Mouse (Mus musculus): ENCODE measurements at regions not wholly inside any gene's neighbourhood (a gene's known extent, or its start where the extent isn't known, plus 50 kb on each side); places are given as distances from the start of the nearest gene placed in this dataset.
"Not testable (repeated sequence)": the region's sequence is repeated elsewhere in the genome, so short reads cannot be mapped to it uniquely, and the experiment has no call there.

- H3K9ac ChIP-seq (ENCODE audit: low read depth, low read length): no peak overlapping the region
- no peak for ATAC-seq (ENCODE audit: low FRiP score, low TSS enrichment)
- H3K4me1 ChIP-seq (ENCODE audit: control insufficient read depth, insufficient read depth, low read length): no peaks in the 10 kb centered on the region
- 90% methylated on average over 2 of the region's 2 CpGs for WGBS
- no peaks in the 10 kb centered on the region for H3K27me3 ChIP-seq (ENCODE audit: control insufficient read depth, insufficient read depth, low read length)
- no peak overlapping the region for H3K27ac ChIP-seq (ENCODE audit: low read depth, low read length)
- no peak overlapping the region for H3K4me3 ChIP-seq (ENCODE audit: low read length)
- no peaks in the 10 kb centered on the region for H3K9me3 ChIP-seq (ENCODE audit: control insufficient read depth, low read length)
- H3K4me2 ChIP-seq (replicated peaks; ENCODE audit: low read depth, low read length): no peak overlapping the region
- H3K36me3 ChIP-seq (ENCODE audit: control insufficient read depth, insufficient read depth, low read length): no peaks in the 10 kb centered on the region
Measured at GRCm38 (mm10) chr11:15027213-15027612, 428.1 kb downstream of the Pom121l12 start.

- Histone ChIP-seq H3K4me3 (ENCODE audit: low read length) (no peak overlapping the region), H3K27me3 (ENCODE audit: control insufficient read depth, insufficient read depth, low read length) (no peaks in the 10 kb centered on the region), H3K4me1 (ENCODE audit: control insufficient read depth, insufficient read depth, low read length) (no peaks in the 10 kb centered on the region), H3K4me2 (replicated peaks; ENCODE audit: low read depth, low read length) (no peak overlapping the region), H3K9ac (ENCODE audit: low read depth, low read length) (no peak overlapping the region), H3K36me3 (ENCODE audit: control insufficient read depth, insufficient read depth, low read length) (no peaks in the 10 kb centered on the region), H3K27ac (ENCODE audit: low read depth, low read length) (no peak overlapping the region), H3K9me3 (ENCODE audit: control insufficient read depth, low read length) (no peaks in the 10 kb centered on the region)
- WGBS: 80% methylated on average over 1 of the region's 1 CpGs
- ATAC-seq (ENCODE audit: low FRiP score, low TSS enrichment): no peak
Measured at GRCm38 (mm10) chr11:15042168-15042567, 443.1 kb downstream of the Pom121l12 start.

DNA sequence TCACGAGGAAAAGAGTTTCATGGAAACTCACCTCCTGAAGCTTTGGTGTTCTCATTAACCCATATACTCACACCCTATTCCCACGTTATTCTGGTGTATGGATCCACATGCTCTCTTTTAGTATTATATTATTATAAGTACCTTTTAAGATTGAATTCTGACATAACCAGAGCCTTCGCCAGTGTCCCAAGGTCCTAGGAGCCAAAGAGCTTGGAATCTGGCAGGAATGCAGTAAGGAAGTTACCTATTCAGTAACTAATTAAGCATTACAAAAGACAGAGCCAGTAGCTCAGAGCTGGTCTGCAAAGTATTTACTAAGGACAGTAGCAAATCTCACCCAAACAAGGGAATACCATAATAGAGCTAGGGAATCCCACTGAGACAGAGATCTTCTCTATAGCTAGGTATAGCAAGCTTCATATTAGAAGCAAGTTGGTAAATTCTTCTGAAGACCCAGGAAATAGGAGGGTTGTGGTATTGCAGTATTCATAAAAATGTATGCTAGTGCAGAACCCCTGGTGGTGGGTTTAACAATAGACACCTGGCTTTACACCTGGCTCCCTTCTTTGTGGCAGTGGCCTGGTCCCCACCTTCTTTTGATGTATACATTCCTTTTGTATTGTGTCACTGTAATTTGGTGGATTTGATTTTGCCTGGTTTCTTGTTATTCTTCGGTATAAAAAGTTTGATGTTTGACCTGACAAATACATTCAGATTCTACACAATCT, 490.0 kb downstream of the Pom121l12 start:
- WGBS: 81% methylated on average over 4 of the region's 4 CpGs
- H3K9ac ChIP-seq (ENCODE audit: low read depth, low read length); H3K36me3 ChIP-seq (ENCODE audit: control insufficient read depth, insufficient read depth, low read length); H3K27me3 ChIP-seq (ENCODE audit: control insufficient read depth, insufficient read depth, low read length); ATAC-seq (ENCODE audit: low FRiP score, low TSS enrichment); H3K4me3 ChIP-seq (ENCODE audit: low read length); H3K27ac ChIP-seq (ENCODE audit: low read depth, low read length); H3K4me2 ChIP-seq (replicated peaks; ENCODE audit: low read depth, low read length); H3K4me1 ChIP-seq (ENCODE audit: control insufficient read depth, insufficient read depth, low read length); H3K9me3 ChIP-seq (ENCODE audit: control insufficient read depth, low read length): not testable (repeated sequence)

DNA sequence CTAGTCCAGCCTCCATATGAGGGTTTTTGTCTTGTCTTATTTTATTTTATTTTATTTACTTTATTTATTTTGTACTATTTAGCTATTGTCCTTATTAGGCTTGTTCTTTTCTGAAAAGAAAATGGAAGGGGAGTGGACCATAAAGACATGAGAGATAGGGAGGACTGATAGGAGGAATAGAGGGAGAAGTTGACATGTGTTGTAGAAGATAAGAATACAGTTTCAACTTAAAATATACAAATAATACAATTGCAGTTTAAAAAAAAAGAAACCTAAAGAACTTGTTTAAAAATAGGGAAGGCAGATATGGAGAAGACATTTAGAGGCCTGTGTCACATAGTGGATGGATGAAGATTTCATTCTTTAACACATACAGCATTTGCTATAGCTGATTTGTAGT, 497.8 kb downstream of the Pom121l12 start:
- no peak overlapping the region for H3K27ac ChIP-seq (ENCODE audit: low read depth, low read length)
- H3K9ac ChIP-seq (ENCODE audit: low read depth, low read length): no peak overlapping the region
- no peak overlapping the region for H3K4me2 ChIP-seq (replicated peaks; ENCODE audit: low read depth, low read length)
- ATAC-seq (ENCODE audit: low FRiP score, low TSS enrichment): no peak
- no peaks in the 10 kb centered on the region for H3K27me3 ChIP-seq (ENCODE audit: control insufficient read depth, insufficient read depth, low read length)
- H3K9me3 ChIP-seq (ENCODE audit: control insufficient read depth, low read length): no peaks in the 10 kb centered on the region
- H3K36me3 ChIP-seq (ENCODE audit: control insufficient read depth, insufficient read depth, low read length): no peaks in the 10 kb centered on the region
- H3K4me1 ChIP-seq (ENCODE audit: control insufficient read depth, insufficient read depth, low read length): no peaks in the 10 kb centered on the region
- no peak overlapping the region for H3K4me3 ChIP-seq (ENCODE audit: low read length)

GRCm38 (mm10) chr11:15108046-15108445, 509.0 kb downstream of the Pom121l12 start:
- no peak for ATAC-seq (ENCODE audit: low FRiP score, low TSS enrichment)
- Histone ChIP-seq H3K9ac (ENCODE audit: low read depth, low read length) (no peak overlapping the region), H3K4me1 (ENCODE audit: control insufficient read depth, insufficient read depth, low read length) (no peaks in the 10 kb centered on the region), H3K27ac (ENCODE audit: low read depth, low read length) (no peak overlapping the region), H3K27me3 (ENCODE audit: control insufficient read depth, insufficient read depth, low read length) (no peaks in the 10 kb centered on the region), H3K9me3 (ENCODE audit: control insufficient read depth, low read length) (no peaks in the 10 kb centered on the region), H3K36me3 (ENCODE audit: control insufficient read depth, insufficient read depth, low read length) (no peaks in the 10 kb centered on the region), H3K4me2 (replicated peaks; ENCODE audit: low read depth, low read length) (no peak overlapping the region), H3K4me3 (ENCODE audit: low read length) (no peak overlapping the region)
- 80% methylated on average over 1 of the region's 1 CpGs for WGBS

DNA sequence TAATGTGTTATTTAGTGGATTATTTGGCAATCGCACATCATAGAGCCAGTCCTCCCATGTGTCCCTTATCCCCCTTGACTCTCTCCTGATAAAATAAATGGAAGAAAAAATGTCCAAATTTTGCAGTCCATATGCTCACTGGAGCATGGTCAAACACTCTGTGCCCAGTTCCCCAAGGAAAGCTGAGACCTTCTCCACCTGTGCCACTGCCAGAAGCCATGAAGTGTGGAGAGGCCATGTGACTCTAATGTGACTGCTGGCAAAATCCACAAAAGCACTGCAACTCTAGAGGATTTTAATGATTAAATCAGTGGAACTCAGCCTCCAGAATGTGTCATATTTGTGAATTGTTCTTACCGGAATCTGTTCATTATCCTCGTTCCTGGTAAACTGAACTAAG, 514.5 kb downstream of the Pom121l12 start:
- Histone ChIP-seq H3K36me3 (ENCODE audit: control insufficient read depth, insufficient read depth, low read length) (no peaks in the 10 kb centered on the region), H3K9me3 (ENCODE audit: control insufficient read depth, low read length) (no peaks in the 10 kb centered on the region), H3K27ac (ENCODE audit: low read depth, low read length) (no peak overlapping the region), H3K4me2 (replicated peaks; ENCODE audit: low read depth, low read length) (no peak overlapping the region), H3K27me3 (ENCODE audit: control insufficient read depth, insufficient read depth, low read length) (no peaks in the 10 kb centered on the region), H3K4me3 (ENCODE audit: low read length) (no peak overlapping the region), H3K9ac (ENCODE audit: low read depth, low read length) (no peak overlapping the region), H3K4me1 (ENCODE audit: control insufficient read depth, insufficient read depth, low read length) (no peaks in the 10 kb centered on the region)
- peak; percentile 62; the same call in 1 of the 2 replicates for ATAC-seq (ENCODE audit: low FRiP score, low TSS enrichment)
- WGBS: 83% methylated on average over 3 of the region's 3 CpGs

DNA sequence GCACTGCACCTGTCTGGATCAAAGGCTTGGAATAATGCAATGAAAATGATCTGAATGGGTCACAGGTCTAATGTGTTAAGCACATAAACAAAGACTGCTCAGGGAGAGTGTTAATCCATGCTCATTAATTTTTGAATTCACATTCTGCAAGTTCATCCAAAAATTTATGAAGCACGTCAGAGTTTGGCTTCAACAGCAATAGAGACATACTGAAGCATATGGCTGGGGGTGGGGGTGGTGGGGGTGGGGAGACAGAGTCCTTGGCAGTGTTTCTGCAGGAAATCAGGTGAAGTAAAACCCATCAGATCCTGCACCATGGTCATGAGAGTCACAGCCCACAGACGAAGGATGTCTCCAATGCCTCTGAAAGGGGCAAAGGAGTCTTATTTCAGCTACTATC, 526.7 kb downstream of the Pom121l12 start:
- Histone ChIP-seq H3K9ac (ENCODE audit: low read depth, low read length) (no peak overlapping the region), H3K36me3 (ENCODE audit: control insufficient read depth, insufficient read depth, low read length) (no peaks in the 10 kb centered on the region), H3K27ac (ENCODE audit: low read depth, low read length) (no peak overlapping the region), H3K4me2 (replicated peaks; ENCODE audit: low read depth, low read length) (no peak overlapping the region), H3K4me1 (ENCODE audit: control insufficient read depth, insufficient read depth, low read length) (no peaks in the 10 kb centered on the region), H3K4me3 (ENCODE audit: low read length) (no peak overlapping the region), H3K27me3 (ENCODE audit: control insufficient read depth, insufficient read depth, low read length) (no peaks in the 10 kb centered on the region), H3K9me3 (ENCODE audit: control insufficient read depth, low read length) (no peaks in the 10 kb centered on the region)
- WGBS: 54% methylated on average over 2 of the region's 2 CpGs
- no peak for ATAC-seq (ENCODE audit: low FRiP score, low TSS enrichment)
